Mouse (Mus musculus) ES-Bruce4 (cell line): ENCODE results near the gene Whamm.

ENCODE experiments used
- CTCF ChIP-seq: IDR thresholded peaks from one replicate; pipeline ENCODE4 v1.8.1; 2011; ENCODE audit warnings: low read depth, low read length
- EP300 ChIP-seq: IDR thresholded peaks from 2 replicates; pipeline ENCODE4 v1.6.1; 2011; ENCODE audit warnings: low read depth, low read length; ENCODE audit not compliant: insufficient read depth

- TF ChIP-seq EP300 (no peak), CTCF (no peak)
Measured at GRCm38 (mm10) chr7:81606452-81606851, 35.4 kb downstream of the Whamm start.
